Mouse (Mus musculus) cortical plate, adult 2 months (tissue): Measurements from ENCODE around the gene Gpr83.

Source experiments
- CTCF ChIP-seq: fragments of 200-500 bp; IDR thresholded peaks from 2 replicates; pipeline ENCODE4 v1.5.1; 2011; ENCODE audit warnings: mild to moderate bottlenecking, control low read depth, low read length; ENCODE audit not compliant: insufficient read depth; ENCODE audit errors: extremely low read depth
- POLR2A ChIP-seq: fragments of 200-500 bp; IDR thresholded peaks from 2 replicates; pipeline ENCODE4 v1.6.1; 2011; ENCODE audit warnings: mild to moderate bottlenecking, low read length, control low read depth; ENCODE audit not compliant: insufficient read depth; ENCODE audit errors: extremely low read depth

- TF ChIP-seq CTCF (no peak), POLR2A (no peak)
Observed at GRCm38 (mm10) chr9:14884641-14885040, 24.6 kb downstream of the Gpr83 start.
